Mouse (Mus musculus) forebrain, embryonic 14.5 days (tissue): ENCODE results near the gene Chic2. TPM values are rescaled to one million over a fixed set of nuclear protein-coding genes. Genes with fewer than 3 reads are reported as not detected.

Experiments used
- ATAC-seq: fragments of 200-750 bp; cut with Nextera tagmentation; 2 replicates; pipeline ENCODE4 v1.8.0; 2017; ENCODE audit warnings: mild to moderate bottlenecking, moderate library complexity
- DNase-seq: peaks from one replicate; pipeline ENCODE4 v3.0.0-alpha.2; 2015; ENCODE audit warnings: low spot score
- H3K27ac ChIP-seq: fragments of 300-500 bp; sonication (generic); 2 replicates; pipeline ENCODE4 v1.5.1; 2014; ENCODE audit warnings: low read depth, mild to moderate bottlenecking, control low read depth, low read length, moderate library complexity
- H3K27me3 ChIP-seq: fragments of 300-500 bp; sonication (generic); replicated peaks from 2 replicates; pipeline ENCODE4 v1.6.1; 2014; ENCODE audit warnings: low read length, control low read depth, mixed read lengths; ENCODE audit not compliant: control insufficient read depth, insufficient read depth
- H3K36me3 ChIP-seq: fragments of 300-500 bp; sonication (generic); 2 replicates; pipeline ENCODE4 v1.6.1; 2014; ENCODE audit warnings: low read length, control low read depth; ENCODE audit not compliant: control insufficient read depth, insufficient read depth
- H3K4me1 ChIP-seq: fragments of 300-500 bp; sonication (generic); 2 replicates; pipeline ENCODE4 v1.6.1; 2014; ENCODE audit warnings: antibody characterized with exemption, low read length, control low read depth; ENCODE audit not compliant: control insufficient read depth, insufficient read depth
- H3K4me2 ChIP-seq: fragments of 300-500 bp; sonication (generic); 2 replicates; pipeline ENCODE4 v1.6.1; 2014; ENCODE audit warnings: mild to moderate bottlenecking, control low read depth, low read length
- H3K4me3 ChIP-seq: fragments of 300-500 bp; sonication (generic); 2 replicates; pipeline ENCODE4 v1.5.1; 2014; ENCODE audit warnings: low read depth, low read length, control low read depth
- H3K9ac ChIP-seq: fragments of 300-500 bp; sonication (generic); 2 replicates; pipeline ENCODE4 v1.6.1; 2014; ENCODE audit warnings: mild to moderate bottlenecking, low read length, control low read depth, moderate library complexity
- H3K9me3 ChIP-seq: fragments of 300-500 bp; sonication (generic); replicated peaks from 2 replicates; pipeline ENCODE4 v1.6.1; 2016; ENCODE audit warnings: low read length, control low read depth, mixed read lengths; ENCODE audit not compliant: control insufficient read depth
- WGBS: fragments of 180-500 bp; shearing (Covaris S2); extraction: QIAGEN DNeasy Blood & Tissue Kit; methylation state at CpG from one replicate; pipeline ENCODE4 v1.1.7; 2014; 5-methylcytosine and 5-hydroxymethylcytosine counted together
- polyA plus RNA-seq: library from polyadenylated mRNA; unstranded; fragments of >200 nt; fragmentation: Nextera tagmentation; extraction: Ambion mirVana; gene quantifications from 2 replicates; pipeline ENCODE4 v1.2.1, GENCODE M21; 2014

The Chic2 gene
- polyA plus RNA-seq, 1 experiment from 2014 or later: 48.0 TPM

- no peak overlapping the region for H3K9ac ChIP-seq
- H3K27ac ChIP-seq: peak overlapping the region; percentile 9; the same call in 1 of the 2 replicates
- ATAC-seq (no peak), DNase-seq (no peak)
- peaks cover 15% of the 10 kb centered on the region for H3K4me1 ChIP-seq
- no peak overlapping the region for H3K4me2 ChIP-seq
- WGBS: 23% methylated on average over 7 of the region's 7 CpGs
- H3K36me3 ChIP-seq: no peaks in the 10 kb centered on the region
- peaks cover 38% of the 10 kb centered on the region for H3K27me3 ChIP-seq
- no peak overlapping the region for H3K4me3 ChIP-seq
- no peaks in the 10 kb centered on the region for H3K9me3 ChIP-seq
These were observed 65.0 kb downstream of the Chic2 start for GRCm38 (mm10) chr5:74979586-74979985.

DNA sequence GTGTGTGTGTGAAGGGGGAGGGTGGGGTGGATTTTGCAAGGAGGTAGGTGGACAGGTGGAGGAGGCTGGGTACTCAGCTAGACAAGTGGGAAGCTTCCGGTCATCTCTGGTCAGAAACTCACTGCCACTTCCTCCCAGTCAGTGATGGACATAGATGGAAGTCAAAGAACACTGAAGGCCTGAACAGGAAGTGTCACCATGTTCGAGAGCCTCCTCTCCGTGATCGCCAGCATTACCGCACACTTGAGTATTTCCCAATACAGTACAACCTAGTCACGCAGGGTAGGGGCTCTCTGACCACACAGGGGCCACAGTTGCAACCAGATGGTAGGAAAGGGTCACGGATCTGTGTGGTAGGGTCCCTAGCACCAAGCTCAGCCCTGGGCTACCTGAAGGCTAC, 69.1 kb downstream of the Chic2 start:
- Histone ChIP-seq H3K4me3 (no peak overlapping the region), H3K27ac (no peak overlapping the region), H3K9me3 (no peaks in the 10 kb centered on the region), H3K36me3 (no peaks in the 10 kb centered on the region), H3K27me3 (peaks cover 16% of the 10 kb centered on the region), H3K4me1 (peaks cover 7% of the 10 kb centered on the region), H3K4me2 (no peak overlapping the region), H3K9ac (no peak overlapping the region)
- 89% methylated on average over 7 of the region's 7 CpGs for WGBS
- no peak for DNase-seq
- ATAC-seq: no peak

GRCm38 (mm10) chr5:74974726-74975411, 69.7 kb downstream of the Chic2 start:
- WGBS: 61% methylated on average over 12 of the region's 12 CpGs
- no peak; the same call in 1 of the 2 replicates for ATAC-seq
- no peak overlapping the region for H3K4me2 ChIP-seq
- H3K9ac ChIP-seq: no peak overlapping the region
- peaks cover 16% of the 10 kb centered on the region for H3K27me3 ChIP-seq
- H3K4me1 ChIP-seq: peaks cover 3% of the 10 kb centered on the region
- H3K36me3 ChIP-seq: no peaks in the 10 kb centered on the region
- no peak overlapping the region for H3K4me3 ChIP-seq
- no peaks in the 10 kb centered on the region for H3K9me3 ChIP-seq
- no peak overlapping the region for H3K27ac ChIP-seq
- DNase-seq: peak; percentile 33

DNA sequence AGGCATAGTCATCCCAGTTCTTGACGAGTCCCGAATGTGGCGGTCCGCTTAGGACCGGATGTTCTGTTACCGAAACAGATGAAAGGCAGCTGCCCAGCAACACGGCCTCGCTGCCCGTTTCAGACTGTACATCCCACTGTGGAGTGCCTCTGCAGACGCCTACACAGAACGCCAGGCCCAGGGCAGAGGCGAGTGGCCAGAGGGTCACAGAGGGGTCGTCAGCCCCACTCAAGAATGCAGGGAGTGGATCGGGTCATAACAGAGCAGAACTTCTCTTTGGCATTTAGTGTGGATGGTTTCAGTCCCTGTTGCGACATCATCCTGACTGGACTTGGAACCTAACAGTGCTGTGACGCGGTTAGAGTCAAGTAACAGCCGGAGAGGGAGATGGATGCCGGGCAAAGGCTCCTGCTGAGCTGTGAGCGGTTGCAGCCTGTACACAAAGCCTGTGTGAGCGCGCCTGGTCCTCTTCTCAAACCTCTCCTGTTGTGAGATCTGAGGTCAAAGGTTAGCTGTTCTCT, 70.5 kb downstream of the Chic2 start:
- Histone ChIP-seq H3K9me3 (no peaks in the 10 kb centered on the region), H3K4me1 (no peaks in the 10 kb centered on the region), H3K27ac (no peak overlapping the region), H3K4me3 (no peak overlapping the region), H3K4me2 (no peak overlapping the region), H3K36me3 (no peaks in the 10 kb centered on the region), H3K27me3 (peaks cover 12% of the 10 kb centered on the region), H3K9ac (no peak overlapping the region)
- WGBS: 61% methylated on average over 22 of the region's 22 CpGs
- ATAC-seq (no peak), DNase-seq (no peak)

- 73% methylated on average over 7 of the region's 7 CpGs for WGBS
- Histone ChIP-seq H3K4me1 (peaks cover 2% of the 10 kb centered on the region; the same call in 1 of the 2 replicates), H3K27me3 (peaks cover 3% of the 10 kb centered on the region; the same call in 1 of the 2 replicates), H3K4me3 (no peak overlapping the region), H3K9ac (no peak overlapping the region), H3K9me3 (no peaks in the 10 kb centered on the region), H3K36me3 (no peaks in the 10 kb centered on the region), H3K4me2 (no peak overlapping the region), H3K27ac (no peak overlapping the region)
- ATAC-seq (no peak), DNase-seq (no peak)
These were observed 73.2 kb downstream of the Chic2 start for GRCm38 (mm10) chr5:74971418-74971817.

DNA sequence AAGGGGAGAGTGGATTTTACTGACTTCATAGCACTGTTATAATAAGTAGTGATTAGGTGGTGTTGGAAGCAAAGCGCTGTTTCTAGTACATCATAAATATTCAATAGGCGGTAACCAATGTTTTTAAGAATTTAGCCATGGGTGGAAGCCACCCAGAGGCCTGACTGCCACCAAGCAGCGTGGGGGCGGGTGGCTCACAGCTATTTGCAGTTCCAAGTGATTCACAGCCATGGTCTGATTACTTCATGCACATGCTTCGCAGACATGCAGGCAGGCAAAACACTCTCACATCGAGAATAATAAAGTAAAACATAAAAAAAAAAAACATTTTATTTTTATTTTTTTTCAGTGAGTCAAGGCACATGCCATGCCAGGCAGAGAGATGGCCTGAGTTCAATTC, 75.2 kb downstream of the Chic2 start:
- no peaks in the 10 kb centered on the region for H3K36me3 ChIP-seq
- H3K4me2 ChIP-seq: no peak overlapping the region
- no peaks in the 10 kb centered on the region for H3K9me3 ChIP-seq
- H3K9ac ChIP-seq: no peak overlapping the region
- no peak overlapping the region for H3K27ac ChIP-seq
- H3K4me3 ChIP-seq: no peak overlapping the region
- WGBS: 91% methylated on average over 6 of the region's 6 CpGs
- peaks cover 2% of the 10 kb centered on the region; the same call in 1 of the 2 replicates for H3K4me1 ChIP-seq
- no peak for DNase-seq
- peaks cover 3% of the 10 kb centered on the region; the same call in 1 of the 2 replicates for H3K27me3 ChIP-seq
- ATAC-seq: no peak

- H3K4me2 ChIP-seq: no peak overlapping the region
- H3K4me3 ChIP-seq: no peak overlapping the region
- peaks cover 2% of the 10 kb centered on the region; the same call in 1 of the 2 replicates for H3K4me1 ChIP-seq
- no peak for ATAC-seq
- no peak overlapping the region for H3K9ac ChIP-seq
- WGBS: 76% methylated on average over 3 of the region's 3 CpGs
- no peaks in the 10 kb centered on the region for H3K9me3 ChIP-seq
- H3K36me3 ChIP-seq: no peaks in the 10 kb centered on the region
- H3K27ac ChIP-seq: peak overlapping the region; percentile 33; the same call in 1 of the 2 replicates
- no peak for DNase-seq
- H3K27me3 ChIP-seq: no peaks in the 10 kb centered on the region
These were observed 76.7 kb downstream of the Chic2 start for GRCm38 (mm10) chr5:74967882-74968281.

GRCm38 (mm10) chr5:74966891-74967290, 77.7 kb downstream of the Chic2 start:
- Histone ChIP-seq H3K4me2 (peak overlapping the region; percentile 16; the same call in 1 of the 2 replicates), H3K36me3 (no peaks in the 10 kb centered on the region), H3K9me3 (no peaks in the 10 kb centered on the region), H3K27me3 (no peaks in the 10 kb centered on the region), H3K4me1 (peaks cover 2% of the 10 kb centered on the region; the same call in 1 of the 2 replicates), H3K27ac (no peak overlapping the region), H3K4me3 (no peak overlapping the region), H3K9ac (no peak overlapping the region)
- DNase-seq (peak; percentile 50), ATAC-seq (peak; percentile 37; the same call in 1 of the 2 replicates)
- 32% methylated on average over 10 of the region's 10 CpGs for WGBS

GRCm38 (mm10) chr5:74962771-74963170, 81.8 kb downstream of the Chic2 start:
- DNase-seq: no peak
- Histone ChIP-seq H3K27ac (no peak overlapping the region), H3K9me3 (no peaks in the 10 kb centered on the region), H3K4me1 (peaks cover 2% of the 10 kb centered on the region; the same call in 1 of the 2 replicates), H3K9ac (no peak overlapping the region), H3K27me3 (0 out of 2 replicates have a peak, but pooled peaks cover 5% of the 10 kb centered on the region), H3K36me3 (no peaks in the 10 kb centered on the region), H3K4me2 (no peak overlapping the region), H3K4me3 (no peak overlapping the region)
- no peak for ATAC-seq
- WGBS: 73% methylated on average over 5 of the region's 5 CpGs
